Mouse (Mus musculus) myocyte (in vitro differentiated cells): ENCODE measurements around the gene Gm27027. TPM values are rescaled to one million over a fixed set of nuclear protein-coding genes. Genes with fewer than 3 reads are reported as not detected.

Experiments used
- H3K27me3 ChIP-seq: one replicate; pipeline ENCODE4 v1.6.1; 2011; ENCODE audit not compliant: control insufficient read depth, insufficient read depth, insufficient read length
- H3K36me3 ChIP-seq: one replicate; pipeline ENCODE4 v1.6.1; 2011; ENCODE audit not compliant: control insufficient read depth, insufficient read depth
- H3K4me2 ChIP-seq: one replicate; pipeline ENCODE4 v1.6.1; 2011; ENCODE audit warnings: low read depth, control low read depth
- H3K4me3 ChIP-seq: one replicate; pipeline ENCODE4 v1.5.1; 2011; ENCODE audit warnings: mild to moderate bottlenecking, control low read depth, moderate library complexity
- H3K79me2 ChIP-seq: one replicate; pipeline ENCODE4 v1.6.1; 2011; ENCODE audit not compliant: control insufficient read depth, insufficient read depth
- H3ac ChIP-seq: one replicate; pipeline ENCODE4 v1.6.1; 2011; ENCODE audit not compliant: control insufficient read depth, insufficient read length
- CEBPB ChIP-seq: IDR thresholded peaks from 2 replicates; pipeline ENCODE4 v1.6.1; 2011; ENCODE audit warnings: mild to moderate bottlenecking, moderate library complexity; ENCODE audit not compliant: poor library complexity, insufficient read depth, severe bottlenecking
- E2F4 ChIP-seq: IDR thresholded peaks from one replicate; pipeline ENCODE4 v1.6.1; 2011; ENCODE audit warnings: mild to moderate bottlenecking, control low read depth, moderate library complexity; ENCODE audit not compliant: insufficient read depth
- MAX ChIP-seq: IDR thresholded peaks from one replicate; pipeline ENCODE4 v1.6.1; 2011; ENCODE audit warnings: low read depth, mild to moderate bottlenecking, control low read depth
- MYOD1 ChIP-seq, 3 experiments: IDR thresholded peaks; one replicate each; pipeline ENCODE4 v1.6.1; 2011; ENCODE audit warnings: control low read depth in 2 of 3, low read depth in 2 of 3, mild to moderate bottlenecking in 2 of 3, moderate library complexity in 1 of 3; ENCODE audit not compliant: insufficient read length in 2 of 3, control insufficient read depth in 1 of 3
- MYOG ChIP-seq, 3 experiments: IDR thresholded peaks; one replicate each; pipeline ENCODE4 v1.6.1; 2011; ENCODE audit warnings: control low read depth in 2 of 3, low read depth in 2 of 3, mild to moderate bottlenecking in 2 of 3; ENCODE audit not compliant: insufficient read length in 2 of 3, control insufficient read depth in 1 of 3, insufficient read depth in 1 of 3
- POLR2A ChIP-seq: IDR thresholded peaks from one replicate; pipeline ENCODE4 v1.6.1; 2011; ENCODE audit warnings: low read depth, mild to moderate bottlenecking, control low read depth, moderate library complexity; ENCODE audit not compliant: insufficient read length
- POLR2AphosphoS2 ChIP-seq: IDR thresholded peaks from one replicate; pipeline ENCODE4 v1.6.1; 2011; ENCODE audit warnings: low read depth, control low read depth; ENCODE audit not compliant: insufficient read length
- REST ChIP-seq: IDR thresholded peaks from one replicate; pipeline ENCODE4 v1.6.1; 2011; ENCODE audit warnings: mild to moderate bottlenecking, control low read depth, moderate library complexity; ENCODE audit not compliant: insufficient read depth, insufficient read length
- SRF ChIP-seq: IDR thresholded peaks from one replicate; pipeline ENCODE4 v1.6.1; 2011; ENCODE audit warnings: low read depth; ENCODE audit not compliant: control insufficient read depth, insufficient read length
- TCF12 ChIP-seq: IDR thresholded peaks from one replicate; pipeline ENCODE4 v1.6.1; 2011; ENCODE audit warnings: mild to moderate bottlenecking, control low read depth; ENCODE audit not compliant: poor library complexity, insufficient read depth, severe bottlenecking
- TCF3 ChIP-seq: IDR thresholded peaks from one replicate; pipeline ENCODE4 v1.6.1; 2011; ENCODE audit warnings: low read depth, control low read depth; ENCODE audit not compliant: insufficient read length
- USF1 ChIP-seq: IDR thresholded peaks from one replicate; pipeline ENCODE4 v1.6.1; 2011; ENCODE audit warnings: low read depth, mild to moderate bottlenecking, control low read depth, moderate library complexity
- polyA plus RNA-seq: library from polyadenylated mRNA; unstranded; fragments of >200 nt; fragmentation: generic; extraction: Trizol; gene quantifications from one replicate; pipeline ENCODE4 v1.2.1, GENCODE M21; 2012; ENCODE audit warnings: missing spikeins

Gene Gm27027
- polyA plus RNA-seq, 1 experiment = not detected

DNA sequence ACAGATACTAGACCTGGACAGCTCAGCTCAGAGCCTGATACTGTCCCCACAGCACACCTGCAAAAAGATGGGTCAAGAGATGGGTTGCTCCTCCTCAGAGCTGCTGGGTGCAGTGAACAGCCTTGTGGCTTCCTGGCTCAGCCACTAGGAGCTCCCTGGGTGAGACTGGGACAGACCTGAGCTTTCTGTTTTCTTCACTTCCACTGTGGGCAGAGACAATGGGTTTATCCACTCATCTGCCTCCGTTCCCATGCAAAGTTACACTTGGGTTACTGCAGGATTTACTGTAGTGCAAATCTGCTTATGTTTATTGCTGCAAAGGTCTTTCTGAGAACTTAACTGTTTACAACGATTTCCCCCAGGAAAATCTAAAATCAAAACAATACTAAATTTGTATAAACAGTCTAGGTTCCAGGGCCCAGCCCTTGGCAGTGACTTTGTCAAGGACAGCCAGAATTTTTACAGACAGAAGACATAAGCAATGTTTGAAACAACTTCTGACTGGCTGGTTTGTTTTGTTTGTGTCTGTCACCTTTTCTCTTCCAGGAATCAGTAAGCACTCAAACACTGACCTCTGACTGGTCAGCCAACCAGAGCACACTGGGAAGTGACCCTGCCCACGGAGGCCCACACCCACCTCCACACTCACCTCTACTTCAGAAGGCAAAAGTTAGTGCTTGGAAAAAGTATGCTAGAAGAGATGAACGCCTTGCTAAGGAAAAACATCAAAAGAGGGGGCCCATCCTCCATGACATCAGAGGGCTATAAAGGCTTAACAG, 13.5 kb downstream of the Gm27027 start:
- Histone ChIP-seq H3ac (no peak overlapping the region), H3K27me3 (no peaks in the 10 kb centered on the region), H3K4me2 (no peak overlapping the region), H3K79me2 (no peaks in the 10 kb centered on the region), H3K4me3 (no peak overlapping the region), H3K36me3 (peaks cover 45% of the 10 kb centered on the region)
- TF ChIP-seq TCF12 (no peak), REST (no peak), MYOG (IDR thresholded peaks at IDR 0.05; ENCODE audit: control insufficient read depth in 1 of 3, insufficient read depth in 1 of 3, insufficient read length in 2 of 3, low read depth in 2 of 3) (no peak), TCF3 (no peak), E2F4 (no peak), MAX (no peak)

DNA sequence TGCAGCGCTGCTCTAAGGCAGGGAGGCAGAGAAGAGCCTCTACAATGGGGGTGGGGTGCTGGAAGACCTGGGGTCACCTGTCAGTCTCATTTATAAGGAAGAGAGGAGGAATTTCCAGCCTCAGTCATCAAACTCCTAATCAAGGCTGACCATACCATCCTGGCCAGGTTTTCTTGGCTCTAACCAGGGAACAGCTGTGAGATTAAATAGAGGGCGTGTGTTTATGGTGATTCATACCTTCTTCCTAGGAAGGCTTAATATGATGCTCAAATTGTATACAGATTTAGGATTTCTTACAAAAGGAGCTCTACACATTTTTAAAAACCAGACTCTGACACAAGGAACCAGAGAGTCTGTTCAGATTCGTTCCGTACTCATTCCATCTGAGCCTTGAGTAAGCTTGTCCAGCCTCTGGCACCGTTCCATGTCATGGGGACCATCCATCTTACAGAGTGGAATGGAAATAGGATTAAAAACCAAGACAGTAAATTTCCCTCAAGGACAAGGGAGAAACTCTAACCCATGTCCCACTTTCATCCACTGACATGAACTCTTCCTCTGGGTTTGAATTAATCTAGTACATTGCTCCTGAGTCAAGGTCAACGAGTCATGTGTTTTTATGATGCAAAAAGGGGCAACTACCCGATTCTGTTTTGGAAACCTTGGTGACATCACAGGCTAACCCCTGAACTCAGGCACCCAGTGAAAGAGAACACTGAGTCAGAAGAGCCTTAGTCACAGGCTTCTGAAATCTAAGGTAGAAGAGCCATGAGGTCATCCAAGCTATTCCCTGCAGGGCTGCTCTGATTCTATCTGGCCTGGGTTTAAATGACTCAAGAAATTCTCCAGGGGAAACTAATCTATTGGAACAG, 16.7 kb downstream of the Gm27027 start:
- no peaks in the 10 kb centered on the region for H3K79me2 ChIP-seq
- peaks cover 37% of the 10 kb centered on the region for H3K36me3 ChIP-seq
- no peaks in the 10 kb centered on the region for H3K27me3 ChIP-seq
- H3ac ChIP-seq = no peak overlapping the region
- TF ChIP-seq POLR2AphosphoS2 (no peak), MYOG (IDR thresholded peaks at IDR 0.05; ENCODE audit: control insufficient read depth in 1 of 3, insufficient read depth in 1 of 3, insufficient read length in 2 of 3, low read depth in 2 of 3) (peak in 1 of 3 experiments; percentile 58), REST (no peak), MYOD1 (IDR thresholded peaks at IDR 0.05; ENCODE audit: control insufficient read depth in 1 of 3, insufficient read length in 2 of 3, low read depth in 2 of 3) (peak in 2 of 3 experiments; percentile 58 to 64), E2F4 (no peak), POLR2A (no peak), USF1 (no peak), SRF (no peak), TCF3 (no peak), TCF12 (peak; percentile 40), MAX (no peak), CEBPB (peak; percentile 98)
- H3K4me2 ChIP-seq = peak overlapping the region; percentile 55
- H3K4me3 ChIP-seq = no peak overlapping the region

DNA sequence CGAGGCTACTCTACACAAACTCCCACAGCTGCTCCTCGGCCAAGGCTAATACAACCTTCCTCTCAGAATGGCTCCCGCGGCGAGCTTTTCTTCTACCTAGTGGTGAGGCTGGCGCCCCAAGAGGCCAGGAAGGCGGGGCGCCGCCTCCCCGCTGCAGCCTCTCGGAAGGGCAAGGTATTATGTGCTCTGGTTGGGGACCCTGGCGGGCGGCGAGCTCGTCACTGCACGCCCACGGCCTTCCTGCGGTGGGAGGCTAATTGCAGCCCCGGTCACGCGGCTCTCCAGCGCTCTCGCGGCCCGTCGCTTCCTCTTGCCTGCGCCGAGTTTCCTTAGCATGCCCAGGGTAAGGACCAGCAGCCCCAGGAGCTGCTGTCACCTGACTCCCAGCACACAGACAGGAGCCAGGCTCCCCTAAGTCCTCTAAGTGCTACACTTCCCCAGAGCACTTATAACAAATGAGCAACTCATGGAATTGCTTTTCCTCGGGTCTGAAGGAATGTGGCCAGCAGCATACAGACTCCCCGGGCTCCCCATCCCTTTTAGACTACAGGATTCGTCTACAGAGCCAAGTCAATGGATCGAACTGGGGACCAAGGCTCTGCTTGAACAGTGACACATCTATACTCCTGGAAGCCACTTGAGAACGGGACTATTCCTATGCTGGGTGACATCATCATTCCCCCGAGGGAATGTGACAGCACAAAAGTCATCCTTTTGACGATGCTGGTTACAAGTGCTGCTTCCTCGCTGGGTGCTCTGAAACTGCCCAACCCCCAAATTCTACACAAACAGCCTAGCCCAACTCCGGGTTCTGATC, 19.5 kb downstream of the Gm27027 start:
- Histone ChIP-seq H3K4me3 (peak overlapping the region; percentile 4), H3K27me3 (no peaks in the 10 kb centered on the region)

DNA sequence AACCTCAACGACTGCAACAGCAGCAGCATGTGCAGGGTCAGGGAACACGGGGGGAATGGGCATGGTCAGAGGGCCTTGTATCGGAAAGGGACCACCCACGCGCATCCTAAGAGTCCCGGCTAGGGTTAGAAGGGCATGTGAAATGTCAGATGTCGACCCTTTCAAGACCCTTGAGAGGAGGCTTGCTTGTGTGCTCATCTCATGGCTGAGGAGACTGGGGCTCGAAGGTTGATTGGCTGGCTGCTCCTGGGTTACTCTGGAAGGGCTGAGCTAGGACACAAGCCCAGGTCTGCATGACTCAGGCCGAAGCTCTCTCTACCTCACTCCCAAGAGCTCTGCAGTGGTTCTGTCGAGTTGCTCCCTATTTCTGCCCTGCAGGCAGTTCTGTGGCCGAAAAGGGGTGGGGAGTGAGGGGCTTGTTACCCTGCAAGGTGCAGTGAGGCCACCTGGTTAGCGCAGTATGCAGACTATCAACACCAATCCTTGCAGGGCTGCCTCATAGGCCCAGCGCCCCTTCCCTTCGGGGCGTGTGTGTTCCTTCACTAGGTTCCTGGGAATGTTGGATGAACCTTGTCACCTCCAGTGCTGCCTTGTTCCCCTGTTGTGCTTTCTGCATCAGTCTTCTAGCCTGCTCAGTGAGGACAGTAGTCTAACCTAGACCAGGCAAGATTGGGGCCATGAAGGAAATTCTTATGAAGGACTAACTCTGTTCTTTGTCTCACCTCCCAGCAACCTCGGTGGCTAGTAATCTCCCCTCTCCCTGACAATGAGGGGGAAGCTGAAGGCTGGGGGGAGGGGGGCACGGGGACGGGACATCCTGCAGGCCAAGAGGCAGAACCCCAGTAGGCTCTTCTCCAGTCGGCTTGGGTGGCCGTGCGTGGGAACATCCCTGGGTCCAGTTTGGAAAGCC, 20.4 kb downstream of the Gm27027 start:
- Histone ChIP-seq H3ac (no peak overlapping the region), H3K4me3 (peak overlapping the region; percentile 4)

More for the DNA sequence above, 19.5 kb downstream of the Gm27027 start:
- Histone ChIP-seq H3K4me2 (peak overlapping the region; percentile 83), H3ac (no peak overlapping the region), H3K36me3 (peaks cover 15% of the 10 kb centered on the region), H3K79me2 (no peaks in the 10 kb centered on the region)
- TF ChIP-seq POLR2A (peak; percentile 40), E2F4 (no peak), TCF3 (no peak)

More for the DNA sequence above, 20.4 kb downstream of the Gm27027 start:
- peaks cover 6% of the 10 kb centered on the region for H3K36me3 ChIP-seq
- H3K4me2 ChIP-seq = peak overlapping the region; percentile 83
- H3K27me3 ChIP-seq = no peaks in the 10 kb centered on the region
- no peaks in the 10 kb centered on the region for H3K79me2 ChIP-seq
- no peak for TF ChIP-seq SRF
- no peak for TF ChIP-seq E2F4
- TF ChIP-seq TCF3 = no peak
- TF ChIP-seq MYOG (IDR thresholded peaks at IDR 0.05; ENCODE audit: control insufficient read depth in 1 of 3, insufficient read depth in 1 of 3, insufficient read length in 2 of 3, low read depth in 2 of 3) = no peak
- TF ChIP-seq TCF12 = no peak
- no peak for TF ChIP-seq MAX
- no peak for TF ChIP-seq MYOD1 (IDR thresholded peaks at IDR 0.05; ENCODE audit: control insufficient read depth in 1 of 3, insufficient read length in 2 of 3, low read depth in 2 of 3)
- TF ChIP-seq POLR2AphosphoS2 = no peak
- TF ChIP-seq POLR2A = no peak
- no peak for TF ChIP-seq CEBPB
- no peak for TF ChIP-seq USF1
- no peak for TF ChIP-seq REST
